ENCODE assay signal across 12 mouse cellular contexts in genomic region chr12:100164991-100165500, GRCm38 (mm10).
"Had no signal": no experiment of that assay in that cellular context is flagged by ENCODE, and none has a peak within 500 bp of the region (broad histone marks: within the 10 kb centered on the region; RNA-seq: fewer than 3 reads in every experiment).

No protein-coding gene starts in this region.

- H3K4me2 ChIP-seq: limb, embryonic 15.5 days; liver, embryonic 12.5 days; lung, embryonic 14.5 days had no signal

- H3K9me3 ChIP-seq: limb, embryonic 15.5 days; liver, embryonic 12.5 days; midbrain, embryonic 10.5 days had no signal

- ATAC-seq: liver, embryonic 12.5 days; midbrain, embryonic 16.5 days had no signal

- H3K9ac ChIP-seq: limb, embryonic 15.5 days; liver, embryonic 12.5 days; lung, embryonic 14.5 days had no signal

- H3K36me3 ChIP-seq: limb, embryonic 15.5 days; liver, embryonic 12.5 days; midbrain, embryonic 10.5 days had no signal

- H3K27me3 ChIP-seq: limb, embryonic 15.5 days had no signal

- DNase-seq: kidney, adult 2 months; kidney, postnatal 25 days; lung, embryonic 14.5 days; lung, postnatal 10 days; lung, postnatal 4 days; right cerebral cortex, postnatal 14 days; thymus, adult 18-20 months had no signal

- H3K4me3 ChIP-seq: left cerebral cortex, adult 2 months; limb, embryonic 15.5 days; liver, embryonic 12.5 days; midbrain, embryonic 10.5 days had no signal

- H3K27ac ChIP-seq: left cerebral cortex, adult 2 months; limb, embryonic 15.5 days; liver, embryonic 12.5 days; midbrain, embryonic 10.5 days had no signal
